In the genomic region with DNA sequence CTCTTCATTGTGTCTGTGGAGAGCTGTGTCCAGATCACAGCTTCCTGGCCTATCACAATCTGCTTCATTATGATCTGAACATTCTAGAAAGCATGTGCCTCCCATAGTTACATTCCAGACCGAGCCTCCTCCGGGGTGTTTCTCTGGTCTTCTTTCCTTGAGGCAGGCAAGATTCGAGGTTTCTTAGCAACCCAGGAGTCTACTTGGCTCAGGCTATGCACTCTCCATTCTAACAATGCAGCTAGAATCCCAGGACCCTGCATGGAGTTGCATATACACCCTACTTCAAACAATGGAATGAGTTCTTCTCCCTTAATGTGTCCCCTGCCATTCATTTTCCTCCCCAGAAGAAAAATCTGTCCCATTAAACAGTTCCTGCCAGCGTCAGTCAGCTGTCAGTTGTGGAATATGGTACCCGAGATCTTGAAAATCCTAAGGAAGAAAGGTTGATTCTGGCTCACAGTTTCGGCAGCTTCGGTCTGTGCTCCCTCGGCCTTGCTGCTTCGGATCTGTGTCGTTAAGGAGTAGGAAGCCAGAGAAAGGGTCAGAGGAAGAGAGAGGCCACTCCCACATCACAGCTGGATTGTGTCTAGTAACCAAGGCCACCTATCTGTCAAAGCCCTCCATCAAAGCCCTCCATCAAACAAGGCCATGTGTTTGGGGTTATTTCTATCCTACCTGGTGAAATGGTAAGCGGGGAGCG, we compare ENCODE assay signal across 11 mouse cellular contexts.
A peak's percentile ranks its signal among the peaks of the same experiment; 100 is the strongest.
DNase-seq lines count a peak whose midpoint lies in the region; ATAC-seq lines count a peak whose summit lies in the region.
"Had no signal": no experiment of that assay in that cellular context is flagged by ENCODE, and none has a peak within 500 bp of the region (broad histone marks: within the 10 kb centered on the region; RNA-seq: fewer than 3 reads in every experiment).

No protein-coding gene starts in this region.

- peaks cover 26% of the 10 kb centered on the region for H3K4me1 ChIP-seq in forebrain, embryonic 10.5 days
- H3K4me1 ChIP-seq in hindbrain, embryonic 12.5 days: peaks cover 17% of the 10 kb centered on the region
- peaks cover 9% of the 10 kb centered on the region for H3K4me1 ChIP-seq in midbrain, embryonic 15.5 days
- H3K4me1 ChIP-seq in embryonic facial prominence, embryonic 10.5 days: peaks cover 10% of the 10 kb centered on the region; the same call in 1 of the 2 replicates
- H3K4me1 ChIP-seq: heart, embryonic 15.5 days had no signal

- H3K27ac ChIP-seq in forebrain, embryonic 10.5 days: peak overlapping the region; percentile 76; the same call in 1 of the 2 replicates
- H3K27ac ChIP-seq in hindbrain, embryonic 12.5 days: peak overlapping the region; percentile 67
- peak overlapping the region; percentile 46 for H3K27ac ChIP-seq in midbrain, embryonic 15.5 days
- no peak overlapping the region for H3K27ac ChIP-seq in embryonic facial prominence, embryonic 10.5 days (replicated peaks)
- H3K27ac ChIP-seq: heart, embryonic 15.5 days had no signal

- ATAC-seq in frontal cortex, adult (ENCODE audit: low TSS enrichment): peak; percentile 27; the same call in 1 of the 2 replicates
- ATAC-seq in hindbrain, embryonic 12.5 days (ENCODE audit: low FRiP score): peak; percentile 59
- ATAC-seq in midbrain, embryonic 15.5 days (replicated peaks): peak; percentile 42

- H3K27me3 ChIP-seq in forebrain, embryonic 10.5 days (ENCODE audit: poor library complexity, severe bottlenecking): no peaks in the 10 kb centered on the region
- no peaks in the 10 kb centered on the region for H3K27me3 ChIP-seq in hindbrain, embryonic 12.5 days
- H3K27me3 ChIP-seq in midbrain, embryonic 15.5 days (replicated peaks): no peaks in the 10 kb centered on the region
- no peaks in the 10 kb centered on the region for H3K27me3 ChIP-seq in embryonic facial prominence, embryonic 10.5 days (replicated peaks; ENCODE audit: low read depth, poor library complexity, severe bottlenecking)
- H3K27me3 ChIP-seq: heart, embryonic 15.5 days had no signal

- H3K4me2 ChIP-seq in hindbrain, embryonic 12.5 days (replicated peaks): no peak overlapping the region
- H3K4me2 ChIP-seq in midbrain, embryonic 15.5 days: no peak overlapping the region

- no peak overlapping the region for H3K9ac ChIP-seq in hindbrain, embryonic 12.5 days
- H3K9ac ChIP-seq in midbrain, embryonic 15.5 days: no peak overlapping the region
- H3K9ac ChIP-seq: heart, embryonic 15.5 days had no signal

- WGBS in forebrain, embryonic 10.5 days: 84% methylated on average over 12 of the region's 12 CpGs
- WGBS in hindbrain, embryonic 12.5 days: 60% methylated on average over 12 of the region's 12 CpGs
- WGBS in midbrain, embryonic 15.5 days: 57% methylated on average over 12 of the region's 12 CpGs
- 83% methylated on average over 12 of the region's 12 CpGs for WGBS in embryonic facial prominence, embryonic 10.5 days

- H3K4me3 ChIP-seq in forebrain, embryonic 10.5 days: no peak overlapping the region
- no peak overlapping the region for H3K4me3 ChIP-seq in hindbrain, embryonic 12.5 days
- H3K4me3 ChIP-seq in midbrain, embryonic 15.5 days: no peak overlapping the region
- H3K4me3 ChIP-seq in embryonic facial prominence, embryonic 10.5 days: no peak overlapping the region
- H3K4me3 ChIP-seq: heart, embryonic 15.5 days had no signal

- H3K9me3 ChIP-seq in forebrain, embryonic 10.5 days: peaks cover 8% of the 10 kb centered on the region
- no peaks in the 10 kb centered on the region for H3K9me3 ChIP-seq in hindbrain, embryonic 12.5 days (replicated peaks)
- H3K9me3 ChIP-seq in midbrain, embryonic 15.5 days: no peaks in the 10 kb centered on the region
- 0 out of 2 replicates have a peak, but pooled peaks cover 5% of the 10 kb centered on the region for H3K9me3 ChIP-seq in embryonic facial prominence, embryonic 10.5 days
- H3K9me3 ChIP-seq: heart, embryonic 15.5 days had no signal

- H3K36me3 ChIP-seq in forebrain, embryonic 10.5 days (replicated peaks): no peaks in the 10 kb centered on the region
- no peaks in the 10 kb centered on the region for H3K36me3 ChIP-seq in hindbrain, embryonic 12.5 days
- H3K36me3 ChIP-seq in midbrain, embryonic 15.5 days (replicated peaks): no peaks in the 10 kb centered on the region
- H3K36me3 ChIP-seq in embryonic facial prominence, embryonic 10.5 days (replicated peaks): no peaks in the 10 kb centered on the region
- H3K36me3 ChIP-seq: heart, embryonic 15.5 days had no signal

- DNase-seq in frontal cortex, postnatal 10 days (ENCODE audit: low spot score in 2 of 2): no peak
- DNase-seq in forebrain, embryonic 10.5 days (ENCODE audit: extremely low spot score, low spot score): no peak
- DNase-seq in MN1 (ENCODE audit: low spot score): no peak
- DNase-seq in embryonic facial prominence, embryonic 10.5 days (ENCODE audit: low spot score): no peak
- DNase-seq in retina, postnatal 1 day: no peak
- DNase-seq: cerebellum, adult 2 months; gastrocnemius, postnatal 36 days had no signal
